Mouse (Mus musculus): ENCODE measurements around the gene Ltb4r2.

The Ltb4r2 gene

DNA sequence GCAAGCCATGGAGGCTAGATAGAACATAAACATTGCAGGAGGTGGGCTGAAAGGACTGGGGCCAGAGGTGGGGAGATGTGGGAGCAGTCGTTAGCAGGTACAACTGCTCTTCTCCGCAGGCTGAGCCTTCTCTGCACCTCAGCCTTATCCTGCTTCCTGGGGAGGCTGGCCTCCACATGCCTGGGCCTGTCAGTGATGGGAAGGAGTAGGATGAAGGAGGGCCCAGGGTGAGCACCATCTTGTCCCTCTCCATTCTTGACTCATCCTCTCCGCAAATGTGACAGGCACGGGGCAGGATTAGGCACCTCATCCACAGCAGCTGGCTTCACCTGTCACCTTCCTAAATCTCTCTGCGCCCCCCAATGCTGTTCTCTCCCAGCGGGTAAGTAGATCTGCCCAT lies at the start of gene Ltb4r2:
Ltb4r2 (plus strand) TSS at position 266 of the 400 bp plus-strand sequence.
- Histone ChIP-seq H3K27me3 (ENCODE audit: control insufficient read depth, insufficient read depth, low read length, poor library complexity, severe bottlenecking) (no peaks in the 10 kb centered on the region), H3K36me3 (ENCODE audit: control insufficient read depth, insufficient read depth, low read length, poor library complexity, severe bottlenecking) (no peaks in the 10 kb centered on the region)
- DNase-seq (ENCODE audit: low read depth, low spot score) = no peak

DNA sequence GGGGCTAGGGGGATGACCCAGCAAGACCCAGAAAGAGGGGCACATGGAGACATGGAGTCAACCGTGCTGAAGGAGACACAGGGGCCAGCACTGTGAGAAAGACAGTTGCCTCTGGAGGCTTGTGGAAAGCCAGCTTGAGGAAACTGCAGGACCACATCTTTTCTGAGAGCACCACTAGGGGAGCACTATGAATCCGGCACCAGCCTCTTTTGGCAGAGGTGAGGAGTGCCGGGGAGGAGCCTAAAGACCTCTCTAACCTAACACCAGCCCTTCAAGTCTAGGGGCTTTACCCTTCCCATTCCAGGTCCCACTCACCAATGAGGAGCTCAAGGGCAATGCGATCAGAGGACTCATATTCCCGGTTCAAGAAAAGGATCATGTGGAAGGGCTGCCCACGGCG lies 49.4 kb upstream of the Ltb4r2 start:
- Histone ChIP-seq H3K27me3 (ENCODE audit: control insufficient read depth, insufficient read depth, low read length, poor library complexity, severe bottlenecking) (no peaks in the 10 kb centered on the region; the same call in 1 of the 2 replicates), H3K36me3 (ENCODE audit: control insufficient read depth, insufficient read depth, low read length, poor library complexity, severe bottlenecking) (peaks cover 1% of the 10 kb centered on the region; the same call in 1 of the 2 replicates)
- no peak for DNase-seq (ENCODE audit: low read depth, low spot score)

DNA sequence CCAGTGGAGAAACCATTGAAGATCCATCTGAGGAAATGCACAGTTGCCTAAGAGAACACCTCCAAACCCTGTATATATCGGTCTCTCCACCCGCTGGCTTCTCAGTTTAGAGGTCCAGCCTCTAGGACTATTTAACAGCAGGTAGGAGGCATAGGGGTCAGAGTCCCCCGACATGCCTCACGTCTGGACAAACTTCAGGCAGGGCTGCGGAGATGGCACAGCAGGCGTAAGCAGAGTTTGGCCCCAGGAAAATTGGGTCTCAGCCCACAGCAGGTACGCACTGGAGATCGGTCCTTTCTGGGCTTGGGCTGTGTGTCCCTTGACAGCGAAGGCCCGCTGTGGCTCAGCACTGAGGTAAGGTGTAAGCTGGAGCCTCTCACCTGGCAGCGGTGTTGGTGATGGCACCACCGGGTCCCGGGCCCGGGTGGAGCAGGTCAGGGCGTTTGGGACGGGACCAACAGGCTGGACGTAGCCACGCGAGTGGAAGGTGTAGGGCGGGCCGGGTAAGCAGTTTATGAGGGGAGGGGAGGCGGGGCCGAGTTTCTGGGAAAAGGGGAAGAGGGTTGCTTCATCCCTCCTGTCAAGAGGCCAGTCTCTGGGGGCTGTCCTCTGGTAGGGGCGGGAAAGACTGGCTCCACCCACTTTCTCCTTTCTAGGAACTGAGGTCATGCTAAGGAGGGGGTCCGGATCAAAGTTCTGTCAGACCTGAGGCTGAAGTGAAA lies 48.1 kb upstream of the Ltb4r2 start:
- no peak for DNase-seq (ENCODE audit: low read depth, low spot score)
- Histone ChIP-seq H3K27me3 (ENCODE audit: control insufficient read depth, insufficient read depth, low read length, poor library complexity, severe bottlenecking) (no peaks in the 10 kb centered on the region; the same call in 1 of the 2 replicates), H3K36me3 (ENCODE audit: control insufficient read depth, insufficient read depth, low read length, poor library complexity, severe bottlenecking) (peaks cover 8% of the 10 kb centered on the region)

DNA sequence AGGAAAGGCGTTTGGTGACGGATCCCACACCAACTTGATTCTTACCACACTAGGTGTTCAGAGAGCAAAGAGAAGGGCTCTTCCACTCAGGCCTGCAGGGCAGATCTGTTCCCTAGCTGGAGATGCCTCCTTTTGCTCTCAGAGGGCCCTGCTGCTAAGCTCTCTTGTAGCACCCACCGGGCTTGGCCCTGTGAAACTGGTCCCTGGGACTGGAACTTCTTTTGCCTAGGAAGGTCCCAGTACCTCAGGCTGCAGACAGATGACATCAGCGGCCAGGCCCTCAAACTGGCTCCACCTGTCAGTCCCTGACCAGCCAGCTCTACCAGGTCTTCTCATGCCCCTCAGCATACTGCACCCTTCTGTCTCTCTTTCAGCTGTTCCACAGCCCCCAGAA lies 47.5 kb upstream of the Ltb4r2 start, which contains the start of gene Tgm1:
Tgm1 (minus strand) TSS at position 198 of the 394 bp plus-strand sequence.
- no peak for DNase-seq (ENCODE audit: low read depth, low spot score)
- Histone ChIP-seq H3K36me3 (ENCODE audit: control insufficient read depth, insufficient read depth, low read length, poor library complexity, severe bottlenecking) (peaks cover 14% of the 10 kb centered on the region), H3K27me3 (ENCODE audit: control insufficient read depth, insufficient read depth, low read length, poor library complexity, severe bottlenecking) (no peaks in the 10 kb centered on the region; the same call in 1 of the 2 replicates)

DNA sequence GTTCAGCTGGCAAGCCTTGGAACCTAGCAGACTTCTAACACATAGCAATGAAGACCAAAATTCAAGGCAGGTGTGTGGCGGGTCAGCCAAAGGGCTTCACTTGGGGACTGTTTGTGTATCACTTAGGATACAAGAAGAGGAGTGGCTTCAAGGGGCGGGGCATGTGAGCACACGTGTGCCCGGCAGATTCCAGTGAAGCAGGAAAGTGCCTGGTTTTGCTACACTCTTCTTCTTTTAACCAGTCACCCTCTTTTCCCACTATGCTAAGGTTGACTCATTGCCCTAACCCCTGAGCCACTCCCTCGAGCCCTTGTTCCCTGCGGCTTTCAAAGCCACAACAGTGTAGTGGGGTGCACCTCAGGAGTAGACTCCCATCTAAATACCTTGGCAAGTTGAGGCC lies 46.3 kb upstream of the Ltb4r2 start:
- DNase-seq (ENCODE audit: low read depth, low spot score) = no peak

GRCm38 (mm10) chr14:55716271-55716670 lies 45.0 kb upstream of the Ltb4r2 start:
- H3K36me3 ChIP-seq (ENCODE audit: control insufficient read depth, insufficient read depth, low read length, poor library complexity, severe bottlenecking) = peaks cover 25% of the 10 kb centered on the region
- DNase-seq (ENCODE audit: low read depth, low spot score) = no peak
- H3K27me3 ChIP-seq (ENCODE audit: control insufficient read depth, insufficient read depth, low read length, poor library complexity, severe bottlenecking) = no peaks in the 10 kb centered on the region; the same call in 1 of the 2 replicates

More for the DNA sequence above, 46.3 kb upstream of the Ltb4r2 start:
- Histone ChIP-seq H3K27me3 (ENCODE audit: control insufficient read depth, insufficient read depth, low read length, poor library complexity, severe bottlenecking) (no peaks in the 10 kb centered on the region; the same call in 1 of the 2 replicates), H3K36me3 (ENCODE audit: control insufficient read depth, insufficient read depth, low read length, poor library complexity, severe bottlenecking) (peaks cover 23% of the 10 kb centered on the region)

GRCm38 (mm10) chr14:55716884-55717283 lies 44.3 kb upstream of the Ltb4r2 start:
- peaks cover 25% of the 10 kb centered on the region for H3K36me3 ChIP-seq (ENCODE audit: control insufficient read depth, insufficient read depth, low read length, poor library complexity, severe bottlenecking)
- DNase-seq (ENCODE audit: low read depth, low spot score) = no peak

DNA sequence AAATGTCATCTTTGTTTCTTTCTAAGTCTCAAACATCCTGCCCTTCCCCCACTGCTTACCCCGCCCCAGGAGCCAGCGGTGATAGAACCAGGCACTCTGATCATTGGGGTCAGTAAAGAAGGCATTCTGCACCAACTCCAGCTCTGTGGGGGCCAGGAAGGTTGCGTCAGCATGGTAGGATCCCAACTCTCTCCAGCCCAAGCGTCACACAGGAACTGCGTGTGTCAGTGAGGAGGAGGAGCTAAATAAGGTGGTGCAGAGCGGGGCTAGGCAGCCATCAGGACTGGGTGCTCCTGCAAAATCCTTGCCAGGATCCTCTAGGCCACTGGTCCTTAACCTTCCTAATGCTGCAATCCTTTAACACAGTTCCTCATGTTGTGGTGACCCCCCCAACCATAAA lies 41.5 kb upstream of the Ltb4r2 start:
- no peak for DNase-seq (ENCODE audit: low read depth, low spot score)
- Histone ChIP-seq H3K27me3 (ENCODE audit: control insufficient read depth, insufficient read depth, low read length, poor library complexity, severe bottlenecking) (no peaks in the 10 kb centered on the region), H3K36me3 (ENCODE audit: control insufficient read depth, insufficient read depth, low read length, poor library complexity, severe bottlenecking) (peaks cover 25% of the 10 kb centered on the region)

More at GRCm38 (mm10) chr14:55716884-55717283, 44.3 kb upstream of the Ltb4r2 start:
- no peaks in the 10 kb centered on the region; the same call in 1 of the 2 replicates for H3K27me3 ChIP-seq (ENCODE audit: control insufficient read depth, insufficient read depth, low read length, poor library complexity, severe bottlenecking)

- Histone ChIP-seq H3K27me3 (ENCODE audit: control insufficient read depth, insufficient read depth, low read length, poor library complexity, severe bottlenecking) (no peaks in the 10 kb centered on the region), H3K36me3 (ENCODE audit: control insufficient read depth, insufficient read depth, low read length, poor library complexity, severe bottlenecking) (peaks cover 25% of the 10 kb centered on the region)
- no peak for DNase-seq (ENCODE audit: low read depth, low spot score)
Measured at GRCm38 (mm10) chr14:55720666-55721065, 40.6 kb upstream of the Ltb4r2 start.

- H3K36me3 ChIP-seq (ENCODE audit: control insufficient read depth, insufficient read depth, low read length, poor library complexity, severe bottlenecking) = peaks cover 25% of the 10 kb centered on the region
- DNase-seq (ENCODE audit: low read depth, low spot score) = no peak
- no peaks in the 10 kb centered on the region for H3K27me3 ChIP-seq (ENCODE audit: control insufficient read depth, insufficient read depth, low read length, poor library complexity, severe bottlenecking)
Measured at GRCm38 (mm10) chr14:55721076-55721475, 40.2 kb upstream of the Ltb4r2 start.

DNA sequence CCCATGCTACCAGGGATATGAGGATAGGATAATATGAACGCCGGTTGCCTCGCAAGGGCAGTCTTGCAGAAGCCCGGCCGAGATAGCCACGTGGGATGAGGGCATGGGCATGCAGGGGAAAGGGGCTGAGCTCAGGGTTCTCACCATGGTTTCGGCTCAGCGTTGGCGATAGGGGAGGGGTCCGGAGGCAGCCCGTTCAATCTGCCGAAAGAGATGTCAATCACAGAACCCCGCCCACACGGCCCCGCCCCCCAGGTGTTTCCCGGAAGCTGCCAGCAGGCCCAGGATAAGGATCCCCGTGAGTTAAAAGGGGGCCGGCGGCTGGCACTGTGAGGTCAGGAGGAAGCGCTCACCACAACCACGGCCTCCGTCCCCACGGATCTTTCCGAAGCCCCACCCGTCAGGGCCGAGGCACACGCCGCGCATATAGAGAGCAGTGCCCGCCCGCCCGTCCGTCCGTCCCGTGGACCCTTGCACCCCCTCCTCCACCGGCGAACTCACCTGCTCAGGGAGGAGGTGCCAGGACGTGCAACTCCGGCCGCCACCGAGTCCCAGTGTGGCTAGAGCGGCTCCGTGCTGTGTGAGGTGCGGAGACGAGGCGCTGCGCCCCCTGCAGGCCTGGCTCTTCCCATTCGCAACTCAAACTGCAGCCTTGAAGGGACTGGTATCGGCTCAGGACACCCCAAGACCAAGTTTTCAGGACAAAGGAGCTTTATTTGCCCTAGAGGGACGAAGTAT lies 39.4 kb upstream of the Ltb4r2 start, which contains the start of gene Rabggta:
Rabggta (minus strand) TSS at position 564 of the 738 bp plus-strand sequence.
- H3K27me3 ChIP-seq (ENCODE audit: control insufficient read depth, insufficient read depth, low read length, poor library complexity, severe bottlenecking) = no peaks in the 10 kb centered on the region
- H3K36me3 ChIP-seq (ENCODE audit: control insufficient read depth, insufficient read depth, low read length, poor library complexity, severe bottlenecking) = peaks cover 24% of the 10 kb centered on the region
- DNase-seq (ENCODE audit: low read depth, low spot score) = peak; percentile 97

DNA sequence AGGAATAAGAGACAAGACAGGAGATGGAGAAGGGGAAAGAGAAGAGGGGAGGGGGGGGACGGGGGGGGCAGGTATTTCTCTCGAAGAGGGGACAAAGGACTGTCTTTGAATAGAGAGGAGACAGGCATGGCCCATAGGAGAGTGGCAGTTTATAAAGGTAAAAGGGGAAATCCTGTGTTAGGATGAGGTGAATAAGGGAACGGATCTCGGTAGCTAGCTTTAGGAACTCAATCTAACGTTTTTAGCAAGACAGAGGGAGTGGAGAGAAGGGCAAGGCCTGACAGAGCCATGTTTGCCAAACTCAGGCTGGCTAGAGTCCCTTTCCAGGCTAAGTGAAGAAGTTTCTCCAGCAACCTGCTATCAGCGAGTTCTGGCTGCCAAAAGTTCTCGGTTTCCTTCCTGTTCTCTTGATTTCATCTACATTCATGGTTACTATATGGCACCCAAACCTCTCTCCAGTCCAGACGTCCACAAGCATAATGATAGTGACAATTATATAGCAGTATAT lies 38.7 kb upstream of the Ltb4r2 start:
- Histone ChIP-seq H3K36me3 (ENCODE audit: control insufficient read depth, insufficient read depth, low read length, poor library complexity, severe bottlenecking) (peaks cover 21% of the 10 kb centered on the region), H3K27me3 (ENCODE audit: control insufficient read depth, insufficient read depth, low read length, poor library complexity, severe bottlenecking) (no peaks in the 10 kb centered on the region)
- DNase-seq (ENCODE audit: low read depth, low spot score) = no peak

DNA sequence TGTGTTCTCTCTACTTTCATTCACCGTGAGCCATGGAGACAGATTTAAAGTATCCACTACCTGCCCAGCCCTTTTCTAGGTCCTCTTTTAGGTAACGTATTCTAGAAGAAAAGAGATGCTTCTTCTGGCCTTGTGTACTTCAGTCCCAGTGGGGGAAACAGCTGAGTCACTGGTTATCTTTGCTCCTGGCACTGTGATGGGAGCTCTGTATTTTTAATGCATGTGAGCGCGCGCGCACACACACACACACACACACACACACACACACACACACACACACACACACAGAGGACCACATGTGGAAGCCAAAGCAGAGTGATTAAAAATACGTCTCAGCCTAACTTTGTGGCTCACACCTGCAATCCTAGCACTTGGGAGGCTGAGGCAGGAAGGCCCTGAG lies 37.8 kb upstream of the Ltb4r2 start:
- DNase-seq (ENCODE audit: low read depth, low spot score) = no peak
- Histone ChIP-seq H3K36me3 (ENCODE audit: control insufficient read depth, insufficient read depth, low read length, poor library complexity, severe bottlenecking) (peaks cover 14% of the 10 kb centered on the region), H3K27me3 (ENCODE audit: control insufficient read depth, insufficient read depth, low read length, poor library complexity, severe bottlenecking) (no peaks in the 10 kb centered on the region)

DNA sequence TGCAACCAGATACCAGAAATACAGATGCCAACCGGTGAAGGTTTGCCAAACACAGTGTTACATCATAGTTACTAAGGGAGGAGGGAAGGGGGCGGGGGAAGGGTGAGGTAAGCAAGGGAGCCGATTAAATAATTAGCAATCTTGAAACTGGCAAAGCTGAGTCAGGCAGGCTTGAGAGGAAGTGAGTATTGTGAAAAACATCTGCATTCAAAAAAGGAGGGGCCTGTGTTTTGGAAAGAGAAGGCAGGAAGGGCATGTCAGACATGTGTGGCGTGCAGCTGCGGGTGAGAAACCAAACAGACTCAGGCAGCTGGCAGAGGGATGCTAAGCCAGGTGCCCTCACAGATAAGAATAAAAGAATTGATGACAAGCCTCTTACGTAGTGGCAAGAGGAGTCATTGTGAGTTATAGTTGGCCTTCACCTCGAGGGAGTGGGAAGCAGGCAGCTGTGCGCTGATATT lies 36.8 kb upstream of the Ltb4r2 start:
- H3K36me3 ChIP-seq (ENCODE audit: control insufficient read depth, insufficient read depth, low read length, poor library complexity, severe bottlenecking) = peaks cover 6% of the 10 kb centered on the region; the same call in 1 of the 2 replicates
- peak; percentile 93 for DNase-seq (ENCODE audit: low read depth, low spot score)
- no peaks in the 10 kb centered on the region for H3K27me3 ChIP-seq (ENCODE audit: control insufficient read depth, insufficient read depth, low read length, poor library complexity, severe bottlenecking)

GRCm38 (mm10) chr14:55726261-55726660 lies 35.0 kb upstream of the Ltb4r2 start:
- H3K36me3 ChIP-seq (ENCODE audit: control insufficient read depth, insufficient read depth, low read length, poor library complexity, severe bottlenecking) = no peaks in the 10 kb centered on the region
- DNase-seq (ENCODE audit: low read depth, low spot score) = no peak

More at GRCm38 (mm10) chr14:55726261-55726660, 35.0 kb upstream of the Ltb4r2 start:
- H3K27me3 ChIP-seq (ENCODE audit: control insufficient read depth, insufficient read depth, low read length, poor library complexity, severe bottlenecking) = no peaks in the 10 kb centered on the region

Measured in splenic B cell, adult 2 months (primary cell).